Mouse (Mus musculus) neural tube, embryonic 15.5 days (tissue): ENCODE measurements around the gene Ift172. TPM values are rescaled to one million over a fixed set of nuclear protein-coding genes. Genes with fewer than 3 reads are reported as not detected.
A peak's percentile ranks its signal among the peaks of the same experiment; 100 is the strongest.
"Not testable (repeated sequence)": the region's sequence is repeated elsewhere in the genome, so short reads cannot be mapped to it uniquely, and the experiment has no call there.

ENCODE experiments used
- ATAC-seq: fragments of 200-750 bp; cut with Nextera tagmentation; 2 replicates; pipeline ENCODE4 v1.8.0; 2017; ENCODE audit warnings: mild to moderate bottlenecking, moderate TSS enrichment, moderate library complexity; ENCODE audit not compliant: low FRiP score
- H3K27ac ChIP-seq: fragments of 300-500 bp; sonication (generic); replicated peaks from 2 replicates; pipeline ENCODE4 v1.5.1; 2015; ENCODE audit warnings: mild to moderate bottlenecking, inconsistent platforms
- H3K27me3 ChIP-seq: fragments of 300-500 bp; sonication (generic); replicated peaks from 2 replicates; pipeline ENCODE4 v1.6.1; 2015; ENCODE audit warnings: inconsistent platforms
- H3K36me3 ChIP-seq: fragments of 300-500 bp; sonication (generic); 2 replicates; pipeline ENCODE4 v1.6.1; 2015; ENCODE audit warnings: inconsistent platforms
- H3K4me1 ChIP-seq: fragments of 300-500 bp; sonication (generic); 2 replicates; pipeline ENCODE4 v1.6.1; 2015; ENCODE audit warnings: inconsistent platforms
- H3K4me2 ChIP-seq: fragments of 300-500 bp; sonication (generic); 2 replicates; pipeline ENCODE4 v1.6.1; 2015; ENCODE audit warnings: inconsistent platforms, mild to moderate bottlenecking, moderate library complexity
- H3K4me3 ChIP-seq: fragments of 300-500 bp; sonication (generic); replicated peaks from 2 replicates; pipeline ENCODE4 v1.5.1; 2015; ENCODE audit warnings: mild to moderate bottlenecking, inconsistent platforms
- H3K9ac ChIP-seq: fragments of 300-500 bp; sonication (generic); replicated peaks from 2 replicates; pipeline ENCODE4 v1.6.1; 2015; ENCODE audit warnings: mild to moderate bottlenecking, inconsistent platforms
- H3K9me3 ChIP-seq: fragments of 300-500 bp; sonication (generic); replicated peaks from 2 replicates; pipeline ENCODE4 v1.6.1; 2016; ENCODE audit warnings: inconsistent platforms
- WGBS: fragments of 180-500 bp; shearing (Covaris S2); methylation state at CpG from one replicate; pipeline ENCODE4 v1.1.7; 2015; ENCODE audit warnings: mixed read lengths; 5-methylcytosine and 5-hydroxymethylcytosine counted together
- polyA plus RNA-seq: library from polyadenylated mRNA; unstranded; fragments of >200 nt; fragmentation: Nextera tagmentation; extraction: Ambion mirVana; gene quantifications from 2 replicates; pipeline ENCODE4 v1.2.1, GENCODE M21; 2015

Gene Ift172
- polyA plus RNA-seq, 1 experiment from 2014 or later, result 30.4 TPM

DNA sequence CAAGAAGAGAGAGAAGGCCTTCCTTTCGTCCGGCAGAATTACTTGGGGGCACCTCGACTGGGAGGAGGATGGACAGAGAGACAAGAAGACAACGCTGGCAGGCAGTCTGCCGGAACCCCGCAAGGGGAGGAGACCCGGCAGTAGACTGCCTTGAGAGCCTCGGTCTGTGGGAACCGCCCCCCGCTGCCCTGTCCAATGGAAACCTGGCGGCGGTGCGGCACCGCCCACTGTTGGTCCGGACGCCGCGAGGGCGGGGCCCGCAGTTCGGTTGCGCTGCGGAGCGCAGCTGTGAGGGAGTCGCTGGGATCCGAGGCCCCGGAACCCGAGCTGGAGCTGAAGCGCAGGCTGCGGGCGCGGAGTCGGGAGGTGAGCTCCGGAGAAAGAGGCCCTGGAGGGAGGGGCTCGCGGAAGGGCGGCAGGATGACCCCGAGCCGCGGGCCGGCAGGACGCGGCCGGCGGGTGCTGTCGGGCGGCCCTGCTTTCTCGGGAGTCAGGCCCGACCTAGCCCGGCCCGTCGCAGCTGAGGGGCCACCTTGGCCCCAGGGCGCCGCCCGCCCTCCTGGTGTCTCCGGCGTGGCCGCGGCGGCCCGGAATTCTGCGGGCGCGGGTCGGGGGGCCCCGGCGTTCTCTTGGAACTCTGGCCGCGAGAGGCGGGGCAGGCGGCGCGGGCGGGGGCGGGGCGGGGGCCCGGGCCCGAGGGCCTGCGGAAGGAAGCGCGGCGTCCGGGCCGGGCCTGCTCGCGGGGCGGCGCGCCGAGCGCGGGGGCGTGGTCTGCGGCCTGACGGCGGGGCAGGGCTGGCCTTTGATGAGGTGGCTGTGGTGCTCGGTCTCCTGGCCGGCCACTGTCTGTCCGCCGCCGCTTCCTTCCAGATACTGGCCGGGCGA lies 50.0 kb downstream of the Ift172 start, which contains the start of the genes Nrbp1 and Gm9970:
Gene Nrbp1, plus strand, starts transcription at position 228 of the 885 bp plus-strand sequence.
Gene Gm9970, minus strand, starts transcription at position 596 of the 885 bp plus-strand sequence.
- under 1% methylated on average over 98 of the region's 103 CpGs for WGBS
- 0 out of 2 replicates have a peak, but pooled peaks cover 3% of the 10 kb centered on the region for H3K9me3 ChIP-seq
- no peaks in the 10 kb centered on the region for H3K27me3 ChIP-seq
- H3K4me1 ChIP-seq, result peaks cover 25% of the 10 kb centered on the region
- peak; percentile 99 for ATAC-seq
- peaks cover 22% of the 10 kb centered on the region for H3K36me3 ChIP-seq
- peak within 1 kb of the TSS; percentile 99 for H3K27ac ChIP-seq
- H3K4me3 ChIP-seq, result peak within 1 kb of the TSS; percentile 95
- H3K4me2 ChIP-seq, result peak within 1 kb of the TSS; percentile 64
- peak within 1 kb of the TSS; percentile 98 for H3K9ac ChIP-seq

DNA sequence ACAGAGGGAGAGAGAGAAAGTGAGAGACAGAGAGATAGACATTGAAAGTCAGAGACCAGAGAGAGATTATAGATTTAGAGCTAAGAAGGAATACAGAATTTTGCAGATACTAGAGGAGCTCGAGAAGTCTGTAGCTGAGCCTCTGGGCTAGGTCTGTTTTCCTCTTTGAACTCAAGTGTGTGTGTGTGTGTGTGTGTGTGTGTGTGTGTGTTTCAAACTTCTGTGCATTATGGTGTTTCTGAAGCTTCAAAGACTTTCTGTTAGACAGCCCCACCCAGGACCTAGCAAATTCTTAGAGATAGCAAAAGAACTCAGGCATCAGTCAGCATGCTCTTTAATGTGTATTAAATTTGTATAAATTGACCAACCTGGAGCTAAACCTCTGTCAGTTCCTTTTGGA lies 64.3 kb downstream of the Ift172 start:
- ATAC-seq, result no peak
- Histone ChIP-seq H3K27me3 (no peaks in the 10 kb centered on the region), H3K27ac (no peak overlapping the region), H3K4me2 (no peak overlapping the region), H3K4me3 (no peak overlapping the region), H3K9ac (no peak overlapping the region), H3K4me1 (peaks cover 6% of the 10 kb centered on the region; the same call in 1 of the 2 replicates), H3K9me3 (no peaks in the 10 kb centered on the region), H3K36me3 (no peaks in the 10 kb centered on the region)
- 85% methylated on average over 1 of the region's 1 CpGs for WGBS

DNA sequence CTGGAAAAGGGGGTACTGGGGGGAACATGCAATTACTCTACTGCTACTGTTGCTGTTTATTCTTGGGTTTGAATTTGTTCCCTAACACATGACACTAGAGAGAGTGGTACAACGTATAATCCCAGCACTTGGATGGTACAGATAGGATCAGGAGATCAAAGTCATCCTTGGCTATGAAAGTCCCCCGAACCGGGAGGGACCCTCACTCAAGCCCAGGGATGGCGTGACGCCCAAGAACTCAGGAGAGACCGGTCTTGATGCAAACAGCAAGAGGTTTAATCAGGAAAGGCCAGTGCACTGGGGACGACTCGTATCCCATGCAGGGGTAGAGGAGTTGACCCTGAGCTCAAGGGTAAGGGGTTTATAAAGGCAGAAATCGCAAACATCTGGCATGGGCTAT lies 68.2 kb downstream of the Ift172 start:
- Histone ChIP-seq H3K27ac (no peak overlapping the region), H3K4me1 (peaks cover 24% of the 10 kb centered on the region), H3K4me3 (no peak overlapping the region), H3K9me3 (no peaks in the 10 kb centered on the region), H3K4me2 (no peak overlapping the region), H3K9ac (no peak overlapping the region), H3K27me3 (no peaks in the 10 kb centered on the region), H3K36me3 (no peaks in the 10 kb centered on the region)
- WGBS, result 95% methylated on average over 9 of the region's 9 CpGs
- ATAC-seq, result no peak

- WGBS, result 12% methylated on average over 11 of the region's 11 CpGs
- Histone ChIP-seq H3K9ac (peak overlapping the region; percentile 95), H3K4me1 (peaks cover 24% of the 10 kb centered on the region), H3K4me2 (peak overlapping the region; percentile 80), H3K36me3 (no peaks in the 10 kb centered on the region), H3K4me3 (peak overlapping the region; percentile 99), H3K9me3 (no peaks in the 10 kb centered on the region), H3K27ac (peak overlapping the region; percentile 92), H3K27me3 (no peaks in the 10 kb centered on the region)
- ATAC-seq, result peak; percentile 62
Measured at GRCm38 (mm10) chr5:31221304-31221945, 69.5 kb downstream of the Ift172 start.

DNA sequence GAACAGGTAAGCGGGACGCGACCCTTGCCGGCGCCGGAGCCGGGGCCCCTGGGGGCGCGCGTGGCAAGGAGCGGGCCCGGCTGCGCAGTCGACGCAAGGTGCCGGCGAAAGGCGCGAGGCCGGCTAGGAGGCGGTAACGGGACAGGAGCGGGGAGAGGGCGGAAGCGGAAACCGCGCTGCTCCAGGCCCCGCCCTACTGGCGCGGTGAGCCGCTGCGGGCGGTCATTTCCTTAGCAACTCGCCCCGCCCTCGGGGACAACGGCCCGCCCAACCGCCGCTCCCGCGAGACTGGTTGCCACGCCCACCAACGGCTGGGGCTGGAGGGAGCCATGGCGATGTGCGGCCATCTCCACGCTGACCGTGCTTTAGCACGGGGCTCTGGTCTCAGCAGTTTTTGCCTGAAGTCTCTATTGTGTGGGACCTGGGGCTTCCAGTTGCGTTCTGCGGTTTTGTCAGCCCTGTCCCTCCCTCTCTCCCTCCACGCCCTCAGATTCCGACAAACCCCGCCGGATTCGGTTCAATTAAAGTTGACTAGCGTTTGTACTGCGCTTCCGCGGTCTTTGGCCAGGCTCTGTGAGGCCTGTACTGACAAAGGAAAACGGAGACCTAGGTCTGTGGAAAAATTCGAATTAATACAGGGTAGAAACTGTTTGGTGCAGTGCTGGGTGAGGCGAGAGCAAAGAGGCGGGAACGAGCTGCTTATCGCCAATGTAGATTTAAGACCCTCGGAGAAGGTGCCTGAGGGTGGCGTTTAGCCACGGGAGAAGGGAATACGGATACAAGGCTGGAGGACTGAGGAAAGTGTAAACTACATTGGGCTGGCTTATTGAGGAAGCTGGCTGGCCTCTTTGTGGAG lies 70.2 kb downstream of the Ift172 start, which contains the start of gene Ppm1g:
Gene Ppm1g, minus strand, starts transcription at position 240 of the 856 bp plus-strand sequence.
- H3K9ac ChIP-seq, result peak within 1 kb of the TSS; percentile 95
- H3K27me3 ChIP-seq, result no peaks in the 10 kb centered on the region
- H3K36me3 ChIP-seq, result no peaks in the 10 kb centered on the region
- peak within 1 kb of the TSS; percentile 99 for H3K4me3 ChIP-seq
- under 1% methylated on average over 69 of the region's 70 CpGs for WGBS
- peak; percentile 93 for ATAC-seq
- H3K4me2 ChIP-seq, result peak within 1 kb of the TSS; percentile 80
- peaks cover 24% of the 10 kb centered on the region for H3K4me1 ChIP-seq
- H3K27ac ChIP-seq, result peak within 1 kb of the TSS; percentile 92
- H3K9me3 ChIP-seq, result no peaks in the 10 kb centered on the region

GRCm38 (mm10) chr5:31219911-31220447 lies 70.9 kb downstream of the Ift172 start:
- under 1% methylated on average over 40 of the region's 40 CpGs for WGBS
- ATAC-seq, result peak; percentile 72
- Histone ChIP-seq H3K9ac (peak overlapping the region; percentile 95), H3K27me3 (no peaks in the 10 kb centered on the region), H3K36me3 (no peaks in the 10 kb centered on the region), H3K4me1 (peaks cover 26% of the 10 kb centered on the region), H3K27ac (peak overlapping the region; percentile 92), H3K9me3 (no peaks in the 10 kb centered on the region), H3K4me3 (peak overlapping the region; percentile 99), H3K4me2 (peak overlapping the region; percentile 80)

DNA sequence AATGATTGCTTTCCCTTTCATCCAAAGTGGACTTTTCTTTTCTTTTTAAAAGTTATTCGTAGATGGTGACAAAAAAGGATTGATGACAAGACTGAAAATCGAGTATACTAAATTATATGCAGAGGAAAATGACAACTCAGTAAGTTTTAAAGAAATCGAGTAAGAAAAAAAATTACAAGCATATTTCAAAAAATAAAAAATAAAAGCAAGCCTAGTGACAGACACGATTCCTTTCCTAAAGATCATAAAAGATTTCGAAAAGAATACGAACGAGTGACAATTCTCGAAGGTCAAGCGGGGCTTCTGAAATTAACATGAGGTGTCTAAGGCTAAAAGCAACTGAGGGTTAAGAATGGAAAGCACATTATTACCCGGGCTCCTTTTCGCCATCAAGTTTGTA lies 71.4 kb downstream of the Ift172 start:
- Histone ChIP-seq H3K4me1 (peaks cover 28% of the 10 kb centered on the region), H3K9me3 (no peaks in the 10 kb centered on the region), H3K4me2 (peak overlapping the region; percentile 80), H3K27ac (peak overlapping the region; percentile 92), H3K36me3 (no peaks in the 10 kb centered on the region), H3K4me3 (peak overlapping the region; percentile 99), H3K9ac (peak overlapping the region; percentile 95), H3K27me3 (no peaks in the 10 kb centered on the region)
- no peak for ATAC-seq
- WGBS, result 3% methylated on average over 11 of the region's 11 CpGs

DNA sequence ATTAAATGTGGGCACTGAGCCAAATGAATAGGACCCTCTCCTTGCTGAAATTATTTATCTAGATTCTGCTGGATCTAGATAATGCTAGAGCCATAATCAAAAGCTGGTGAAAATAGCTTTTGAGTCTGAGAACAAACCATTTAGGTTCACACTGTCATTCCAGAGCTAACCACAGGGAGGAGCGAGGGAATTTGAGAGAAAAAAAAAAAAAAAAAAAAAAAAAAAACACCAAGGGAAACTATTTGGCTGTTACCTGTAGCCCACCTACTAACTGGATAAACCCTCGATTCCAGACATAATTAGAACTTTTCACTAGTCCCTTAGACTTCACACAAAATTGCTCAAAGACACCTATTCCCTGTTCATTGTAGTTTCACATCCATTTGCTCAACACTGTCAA lies 71.8 kb downstream of the Ift172 start:
- H3K9ac ChIP-seq, result 0 out of 2 replicates have a peak overlapping the region, but pooled peaks have one; percentile 30
- no peak for ATAC-seq
- WGBS, result 0% methylated on average over 2 of the region's 2 CpGs

DNA sequence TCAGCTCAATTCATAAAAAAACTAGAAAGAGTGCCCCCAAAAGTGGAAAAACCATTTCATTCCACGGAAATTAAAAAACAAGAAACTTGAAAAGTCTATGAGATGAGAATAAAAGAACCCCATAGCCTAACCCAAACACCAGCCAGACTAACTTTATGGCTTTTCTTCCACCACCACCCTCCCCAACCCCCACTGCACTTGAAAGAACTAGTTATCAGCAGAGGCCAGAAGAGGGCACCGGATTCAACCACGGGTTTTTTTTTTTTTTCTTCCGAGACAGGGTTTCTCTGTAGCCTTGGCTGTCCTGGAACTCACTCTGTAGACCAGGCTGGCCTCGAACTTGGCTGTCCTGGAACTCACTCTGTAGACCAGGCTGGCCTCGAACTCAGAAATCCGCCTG lies 72.6 kb downstream of the Ift172 start:
- H3K36me3 ChIP-seq, result no peaks in the 10 kb centered on the region
- H3K9me3 ChIP-seq, result no peaks in the 10 kb centered on the region
- no peaks in the 10 kb centered on the region for H3K27me3 ChIP-seq
- H3K27ac ChIP-seq, result no peak overlapping the region
- ATAC-seq, result no peak
- peak overlapping the region; percentile 80 for H3K4me2 ChIP-seq
- no peak overlapping the region for H3K4me3 ChIP-seq
- no peak overlapping the region for H3K9ac ChIP-seq
- WGBS, result 61% methylated on average over 7 of the region's 7 CpGs
- peaks cover 28% of the 10 kb centered on the region for H3K4me1 ChIP-seq

More for the DNA sequence above, 71.8 kb downstream of the Ift172 start:
- Histone ChIP-seq H3K4me2 (peak overlapping the region; percentile 80), H3K27me3 (no peaks in the 10 kb centered on the region), H3K4me3 (peak overlapping the region; percentile 99), H3K9me3 (no peaks in the 10 kb centered on the region), H3K4me1 (peaks cover 28% of the 10 kb centered on the region), H3K27ac (no peak overlapping the region), H3K36me3 (no peaks in the 10 kb centered on the region)

- not testable (repeated sequence) for H3K27ac ChIP-seq, H3K27me3 ChIP-seq, H3K4me2 ChIP-seq, H3K4me3 ChIP-seq, ATAC-seq, H3K9me3 ChIP-seq, H3K36me3 ChIP-seq, H3K9ac ChIP-seq
- H3K4me1 ChIP-seq, result peaks cover 21% of the 10 kb centered on the region
- WGBS, result 91% methylated on average over 6 of the region's 6 CpGs
Measured at GRCm38 (mm10) chr5:31216554-31216953, 74.4 kb downstream of the Ift172 start.

DNA sequence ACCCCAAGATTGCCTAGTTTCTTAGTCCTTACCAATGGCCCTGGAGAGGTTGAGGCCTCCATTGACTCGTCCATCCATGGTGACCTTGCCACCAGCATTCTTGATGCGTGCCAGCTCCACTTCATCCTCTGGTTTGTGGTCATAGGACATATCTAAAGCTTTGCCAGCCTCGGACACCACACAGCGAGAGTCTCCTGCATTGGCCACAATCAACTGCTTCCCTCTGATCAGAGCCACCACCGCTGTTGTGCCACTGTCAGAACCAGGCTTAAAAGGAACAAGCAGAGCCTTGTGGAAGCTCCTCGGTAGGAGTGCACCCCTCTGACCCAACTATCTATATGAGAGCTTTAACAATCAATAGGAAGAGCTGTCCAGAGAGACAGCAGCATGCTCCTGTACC lies 86.5 kb downstream of the Ift172 start:
- H3K27me3 ChIP-seq, result no peaks in the 10 kb centered on the region
- H3K4me2 ChIP-seq, result no peak overlapping the region
- ATAC-seq, result no peak
- H3K9me3 ChIP-seq, result peaks cover 4% of the 10 kb centered on the region
- H3K27ac ChIP-seq, result no peak overlapping the region
- H3K4me1 ChIP-seq, result peaks cover 29% of the 10 kb centered on the region
- H3K9ac ChIP-seq, result no peak overlapping the region
- 93% methylated on average over 6 of the region's 6 CpGs for WGBS
- H3K4me3 ChIP-seq, result no peak overlapping the region
- H3K36me3 ChIP-seq, result peaks cover 60% of the 10 kb centered on the region
